Mouse (Mus musculus) regulatory T cell (primary cell): ENCODE data around the gene Phldb2.

ENCODE experiments used
- in situ Hi-C: fragments of 300-600 bp; cut with MboI, MseI; formaldehyde crosslinking; loops from one replicate; pipeline ENCODE4 v1.15.1; 2025; ENCODE audit warnings: high pct_unique_total_duplicates

Phldb2 gene

GRCm38 (mm10) chr16:45953394-45953793, at the start of gene Phldb2:
Gene Phldb2 (minus strand): TSS chr16:45953598.
- in situ Hi-C loops: no loop called here

GRCm38 (mm10) chr16:46001550-46002166, 48.3 kb upstream of the Phldb2 start:
- in situ Hi-C loops: no loop called here

- in situ Hi-C loops: no loop called here
These were observed 47.6 kb upstream of the Phldb2 start for GRCm38 (mm10) chr16:46000976-46001375.

- in situ Hi-C loops: no loop called here
These were observed 46.2 kb upstream of the Phldb2 start for GRCm38 (mm10) chr16:45999374-46000191.

- in situ Hi-C loops: no loop called here
These were observed 44.8 kb upstream of the Phldb2 start for GRCm38 (mm10) chr16:45998231-45998630.

GRCm38 (mm10) chr16:45990901-45991676, 37.7 kb upstream of the Phldb2 start:
- in situ Hi-C loops: no loop called here

- in situ Hi-C loops: no loop called here
These were observed 32.8 kb upstream of the Phldb2 start for GRCm38 (mm10) chr16:45986236-45986635.

GRCm38 (mm10) chr16:45984610-45985606, 31.5 kb upstream of the Phldb2 start:
- in situ Hi-C loops: no loop called here

- in situ Hi-C loops: no loop called here
These were observed 22.9 kb upstream of the Phldb2 start for GRCm38 (mm10) chr16:45976251-45976650.

GRCm38 (mm10) chr16:45973959-45974686, 20.7 kb upstream of the Phldb2 start:
- in situ Hi-C loops: no loop called here

GRCm38 (mm10) chr16:45970187-45970586, 16.8 kb upstream of the Phldb2 start:
- in situ Hi-C loops: no loop called here

GRCm38 (mm10) chr16:45968716-45969115, 15.3 kb upstream of the Phldb2 start:
- in situ Hi-C loops: loop anchor here (5.0 kb wide), 2 partner anchors 121 to 216 kb away; no protein-coding TSS in a partner anchor

GRCm38 (mm10) chr16:45967471-45967870, 14.1 kb upstream of the Phldb2 start:
- in situ Hi-C loops: loop anchor here (5.0 kb wide), 2 partner anchors 120 to 215 kb away; no protein-coding TSS in a partner anchor

- in situ Hi-C loops: loop anchor here (5.0 kb wide), 2 partner anchors 119 to 214 kb away; no protein-coding TSS in a partner anchor
These were observed 13.2 kb upstream of the Phldb2 start for GRCm38 (mm10) chr16:45966604-45967003.

- in situ Hi-C loops: loop anchor here (5.0 kb wide), 2 partner anchors 117 to 212 kb away; no protein-coding TSS in a partner anchor
These were observed 11.4 kb upstream of the Phldb2 start for GRCm38 (mm10) chr16:45964777-45965176.

GRCm38 (mm10) chr16:45963837-45964236, 10.4 kb upstream of the Phldb2 start:
- in situ Hi-C loops: no loop called here

GRCm38 (mm10) chr16:45963088-45963487, 9.7 kb upstream of the Phldb2 start:
- in situ Hi-C loops: no loop called here

GRCm38 (mm10) chr16:45960978-45961377, 7.6 kb upstream of the Phldb2 start:
- in situ Hi-C loops: no loop called here

GRCm38 (mm10) chr16:45956390-45956950, 3.1 kb upstream of the Phldb2 start:
- in situ Hi-C loops: no loop called here

GRCm38 (mm10) chr16:45952501-45952900, 897 bp downstream of the Phldb2 start:
- in situ Hi-C loops: no loop called here
